Mouse (Mus musculus): ENCODE measurements at regions not wholly inside any gene's neighbourhood (a gene's known extent, or its start where the extent isn't known, plus 50 kb on each side); places are given as distances from the start of the nearest gene placed in this dataset.

DNA sequence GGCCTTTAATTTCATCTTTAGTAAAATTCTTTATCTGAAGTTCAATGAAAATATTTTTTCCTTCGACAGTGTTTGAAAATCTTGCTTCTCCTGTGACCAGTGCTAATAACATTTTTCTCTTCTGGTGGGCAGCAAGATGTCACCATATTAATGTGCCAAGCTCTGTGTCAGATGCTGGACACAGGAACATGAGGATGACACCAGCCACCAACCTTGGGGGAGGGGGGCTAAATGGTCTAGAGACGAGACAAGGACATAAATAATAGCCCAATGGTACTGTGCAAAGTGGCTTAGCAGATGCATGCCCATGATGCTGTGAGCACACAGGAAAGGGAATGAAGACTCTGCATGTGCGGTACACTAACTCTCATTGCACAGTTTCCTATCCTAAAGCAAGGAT, 373.8 kb downstream of the Nuf2 start:
- no peak for DNase-seq (ENCODE audit: extremely low spot score, low spot score)

DNA sequence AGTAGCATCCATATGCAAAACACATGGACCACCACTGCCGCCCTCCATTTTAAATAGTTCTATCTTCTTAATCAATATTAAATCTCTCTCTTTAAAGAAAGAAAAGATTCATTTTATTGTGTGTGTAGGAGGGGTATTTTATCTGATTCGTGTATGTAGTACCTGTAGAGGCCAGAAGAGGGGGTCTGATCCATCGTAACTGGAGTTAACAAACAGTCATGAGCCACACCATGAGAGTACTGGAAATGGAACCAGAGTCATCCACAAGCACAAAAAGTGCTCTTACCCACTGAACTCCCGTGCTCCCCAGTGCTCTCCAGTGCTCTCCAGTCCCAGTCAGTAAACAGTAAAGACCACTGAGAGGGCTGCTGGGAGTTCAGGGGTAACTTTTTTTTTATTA, 374.4 kb downstream of the Nuf2 start:
- DNase-seq (ENCODE audit: extremely low spot score, low spot score), result no peak

DNA sequence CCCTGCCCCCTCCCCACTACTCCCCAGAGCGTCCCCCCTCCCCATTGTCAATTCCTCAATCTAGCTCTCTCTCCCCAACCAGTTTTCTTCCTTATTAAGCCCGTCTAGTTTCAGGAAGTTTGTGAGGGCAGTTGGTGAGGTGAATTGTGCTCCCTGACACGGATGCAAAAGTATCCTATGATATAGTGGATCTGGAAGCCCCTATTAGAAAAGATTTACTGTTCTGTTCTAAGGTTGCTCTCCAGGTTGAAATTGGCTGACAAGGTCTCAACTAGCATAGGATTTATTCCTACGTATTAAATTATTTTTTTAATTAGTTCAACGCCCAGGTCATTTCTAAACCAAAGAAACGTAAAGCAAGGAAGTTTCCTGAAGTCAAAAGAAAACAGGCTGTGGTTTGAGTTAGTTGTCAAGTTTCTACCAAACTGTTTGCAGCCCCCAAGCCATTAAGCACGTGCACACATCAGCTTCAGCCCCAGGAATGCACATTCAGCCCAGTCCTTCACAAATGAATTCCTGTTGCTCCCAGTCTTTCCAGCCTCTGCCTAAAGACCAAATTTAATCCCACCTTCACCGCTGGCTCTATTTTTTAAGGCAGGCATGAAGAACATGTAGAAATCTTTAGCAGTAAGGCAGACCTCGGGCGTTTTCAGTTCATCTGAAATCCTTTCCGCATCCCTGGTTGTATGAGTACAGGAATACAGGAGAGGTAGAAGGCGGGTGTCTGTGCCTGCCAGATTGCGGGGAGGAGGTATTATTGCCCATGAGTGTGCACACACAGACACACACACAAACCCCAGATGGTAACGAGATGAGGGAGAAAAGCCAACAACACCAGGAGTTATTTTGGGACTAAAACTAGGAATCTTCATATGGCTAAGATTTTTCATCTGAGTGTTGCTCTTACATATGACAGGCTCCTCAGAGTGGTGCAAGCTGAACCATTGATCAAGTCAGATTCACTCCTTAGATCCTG, 375.5 kb downstream of the Nuf2 start:
- no peak for DNase-seq (ENCODE audit: extremely low spot score, low spot score)

DNA sequence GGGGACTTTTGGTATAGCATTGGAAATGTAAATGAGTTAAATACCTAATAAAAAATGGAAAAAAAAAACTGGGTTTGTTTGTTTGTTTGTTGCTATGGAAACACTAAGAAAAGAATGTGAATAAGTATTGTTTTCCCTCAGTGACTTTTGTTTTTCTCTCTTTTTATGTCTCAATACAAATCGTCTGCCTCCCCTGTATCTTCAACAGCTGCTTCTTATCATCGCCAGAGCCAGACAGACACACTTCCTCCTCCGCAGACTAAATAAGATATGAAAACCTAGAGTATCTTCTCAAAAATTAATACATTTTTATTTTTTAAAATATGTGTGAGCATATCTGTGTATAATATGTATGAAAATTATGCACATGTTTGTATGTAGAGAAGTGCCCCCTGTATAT, 389.0 kb downstream of the Nuf2 start:
- DNase-seq (ENCODE audit: extremely low spot score, low spot score), result no peak

DNA sequence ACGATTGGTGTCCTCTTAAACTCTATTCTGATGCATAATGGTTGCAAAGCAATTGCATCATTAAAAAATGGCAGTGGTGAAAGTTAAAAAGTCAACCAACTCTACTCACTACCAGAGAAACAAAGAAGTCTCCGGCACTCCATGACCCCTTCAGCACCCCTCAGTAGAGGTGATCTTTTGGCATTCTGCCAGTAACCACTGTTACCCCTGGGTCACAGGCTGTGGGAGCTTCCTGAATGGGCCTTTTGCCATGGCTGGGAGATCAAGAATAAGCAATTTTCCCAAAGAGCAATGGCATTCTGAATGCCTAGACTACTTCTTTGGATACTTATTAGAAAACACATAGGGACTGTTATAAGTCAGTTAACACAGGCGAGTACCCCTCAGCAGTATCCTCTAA, 391.2 kb downstream of the Nuf2 start:
- no peak for DNase-seq (ENCODE audit: extremely low spot score, low spot score)

DNA sequence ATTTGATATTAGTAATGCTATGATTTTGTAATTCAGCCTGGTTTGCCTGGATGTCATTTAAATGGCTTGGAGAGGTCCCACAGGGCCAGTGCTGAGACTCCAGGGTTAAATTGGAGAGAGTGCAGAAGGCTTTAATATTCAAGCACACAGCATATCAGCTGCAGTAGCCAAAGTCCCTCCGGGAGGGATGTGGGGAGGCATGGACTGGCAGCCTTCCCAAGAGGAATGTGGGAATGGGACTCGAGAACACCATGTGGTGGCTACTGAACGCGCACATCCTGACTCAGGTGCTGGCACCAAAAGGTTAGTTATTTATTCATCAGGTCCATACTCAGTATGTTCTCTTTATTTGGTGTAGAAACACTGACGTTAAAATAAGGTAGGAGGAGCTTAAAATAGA, 391.8 kb downstream of the Nuf2 start:
- no peak for DNase-seq (ENCODE audit: extremely low spot score, low spot score)

DNA sequence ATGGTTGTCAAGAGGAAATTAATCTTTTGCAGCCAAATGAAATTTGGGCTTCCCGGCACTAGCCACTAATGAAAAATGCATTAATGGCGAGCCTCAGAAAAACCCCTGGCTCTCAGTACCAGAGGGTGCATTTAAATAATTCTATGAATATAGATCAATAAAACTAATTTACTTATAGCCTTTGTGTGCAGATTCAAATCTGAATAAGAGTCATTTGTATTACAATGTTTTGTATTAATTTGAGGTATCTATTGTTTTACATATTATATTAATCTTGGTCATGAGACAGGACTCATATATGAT, 392.1 kb downstream of the Nuf2 start:
- DNase-seq (ENCODE audit: extremely low spot score, low spot score), result no peak

DNA sequence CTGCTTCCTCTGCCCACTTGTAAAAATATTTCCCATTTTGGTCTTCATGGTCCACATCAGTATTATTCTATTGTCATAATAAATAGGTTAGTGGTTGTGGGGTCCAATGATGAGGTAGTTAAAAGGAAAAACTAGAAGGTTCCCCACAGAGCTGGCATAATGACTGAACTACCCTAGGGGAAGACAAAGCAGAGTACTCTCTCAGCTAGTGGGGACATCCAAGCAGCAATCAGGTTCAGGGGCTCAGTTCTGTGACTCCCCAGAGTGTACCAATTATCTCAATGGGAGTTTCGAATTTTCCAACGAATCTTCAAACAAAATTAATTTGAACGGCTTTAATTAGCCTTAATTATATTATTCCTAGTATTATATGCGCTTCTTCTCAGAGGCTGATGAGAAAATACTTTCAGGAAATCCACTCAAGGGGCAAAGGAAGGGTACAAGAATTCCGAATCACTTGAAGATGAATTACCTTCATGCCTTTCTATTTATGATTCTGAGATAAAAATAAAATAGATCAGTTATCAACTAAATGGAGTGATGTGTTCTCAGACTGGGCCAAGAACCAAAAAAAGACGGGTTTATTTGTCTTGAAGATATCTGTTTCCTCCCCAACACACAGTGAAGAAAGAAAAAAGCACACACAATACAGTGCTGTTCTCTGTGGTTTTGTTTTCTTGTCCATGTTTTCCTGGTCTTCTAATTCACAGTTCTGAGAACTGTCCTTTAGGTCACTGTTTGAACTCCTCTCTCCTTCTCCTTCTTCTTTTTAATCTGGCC, 392.7 kb downstream of the Nuf2 start:
- DNase-seq (ENCODE audit: extremely low spot score, low spot score), result no peak

DNA sequence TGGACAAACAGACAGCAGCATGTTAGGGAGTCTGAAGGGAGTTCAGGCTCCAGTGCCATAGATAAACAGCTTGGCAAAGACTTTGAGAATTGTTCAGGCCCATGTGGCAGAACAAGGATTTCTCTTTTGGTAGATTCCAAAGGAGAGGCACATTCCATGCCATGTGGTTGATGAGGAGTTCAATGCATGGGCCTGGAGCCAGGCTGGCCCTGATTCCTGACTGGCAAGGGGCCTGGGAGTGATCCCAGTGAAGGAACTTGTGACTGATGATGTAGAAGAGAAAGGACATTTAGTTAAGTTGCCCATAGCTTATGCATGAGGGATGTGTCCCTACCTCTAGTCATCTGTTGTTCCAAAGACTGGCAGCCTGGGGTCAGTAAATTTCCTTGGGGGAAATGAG, 395.7 kb downstream of the Nuf2 start:
- no peak for DNase-seq (ENCODE audit: extremely low spot score, low spot score)

DNA sequence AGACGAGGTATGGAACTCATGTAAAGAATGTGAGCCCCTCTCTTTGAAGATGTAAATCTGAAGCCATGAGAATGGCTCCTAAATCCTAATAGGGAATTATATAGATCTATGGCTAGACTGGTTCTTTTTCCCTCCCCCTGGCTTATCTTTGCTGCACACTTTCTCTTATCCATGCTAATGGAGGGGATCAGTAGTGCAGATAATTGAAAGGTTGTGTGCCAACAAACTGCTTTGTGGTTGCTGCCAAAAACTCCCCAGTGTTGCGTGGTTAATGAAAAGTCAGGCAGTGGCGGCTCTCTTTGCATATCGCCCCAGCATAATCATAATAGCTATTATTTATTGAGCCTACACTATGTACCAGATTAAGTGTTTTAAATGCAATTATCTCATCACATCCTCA, 427.6 kb downstream of the Nuf2 start:
- DNase-seq (ENCODE audit: extremely low spot score, low spot score), result no peak

DNA sequence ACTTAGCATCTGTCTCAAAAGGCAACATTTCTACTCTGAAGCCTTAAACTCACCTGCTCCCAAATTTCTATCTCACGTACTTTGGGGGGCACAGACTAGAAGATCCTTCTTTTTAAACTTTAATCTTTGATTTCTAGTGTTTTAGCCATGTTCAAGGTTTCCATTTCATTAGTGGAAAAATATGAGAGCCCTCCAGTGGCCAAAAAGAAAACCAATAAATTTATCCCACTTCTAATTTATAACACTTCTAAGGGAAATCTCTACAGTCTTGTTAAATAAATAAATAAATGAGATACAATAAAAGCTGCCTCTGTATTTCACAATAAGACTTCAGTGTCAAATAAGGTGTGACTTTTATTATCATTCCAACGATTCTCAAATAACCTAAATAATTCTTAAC, 428.2 kb downstream of the Nuf2 start:
- no peak for DNase-seq (ENCODE audit: extremely low spot score, low spot score)

DNA sequence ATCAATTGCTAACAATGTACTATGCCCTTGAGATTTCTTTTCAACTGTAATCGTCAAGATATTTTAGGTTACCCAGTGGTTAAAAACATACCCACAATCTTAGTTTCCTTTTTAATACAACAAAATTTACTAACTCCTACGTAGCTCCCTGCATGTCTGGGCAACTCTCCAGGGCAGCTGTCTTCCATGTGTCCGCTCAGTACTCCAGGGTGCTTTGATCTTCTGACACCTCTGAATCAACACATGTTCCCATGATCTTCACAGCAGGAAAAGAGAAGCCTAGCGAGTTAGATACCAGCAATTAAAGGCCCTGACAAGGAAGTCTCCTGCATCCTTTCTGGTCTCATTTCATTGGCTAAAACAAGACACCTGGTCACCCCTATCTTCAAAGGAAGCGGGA, 432.0 kb downstream of the Nuf2 start:
- no peak for DNase-seq (ENCODE audit: extremely low spot score, low spot score)

DNA sequence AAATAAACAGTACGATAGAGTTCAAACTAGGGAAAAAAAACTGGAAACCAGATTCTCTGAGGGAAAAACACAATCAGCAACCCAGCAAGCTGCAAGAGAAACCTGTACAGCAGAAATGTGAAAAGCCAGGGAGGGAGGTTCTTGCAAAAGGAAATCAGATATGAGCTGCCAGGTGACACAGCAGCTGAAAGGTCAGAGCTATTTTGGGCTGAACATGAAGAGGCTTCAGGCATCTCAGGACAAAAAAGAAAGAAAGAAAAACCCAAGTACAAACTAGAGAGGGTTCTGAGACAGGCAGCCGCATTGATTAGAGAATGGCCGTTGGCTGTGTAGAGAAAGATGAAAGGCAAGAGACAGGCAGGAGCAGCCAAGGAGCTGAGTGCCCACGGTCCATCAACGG, 434.5 kb downstream of the Nuf2 start:
- DNase-seq (ENCODE audit: extremely low spot score, low spot score), result no peak

DNA sequence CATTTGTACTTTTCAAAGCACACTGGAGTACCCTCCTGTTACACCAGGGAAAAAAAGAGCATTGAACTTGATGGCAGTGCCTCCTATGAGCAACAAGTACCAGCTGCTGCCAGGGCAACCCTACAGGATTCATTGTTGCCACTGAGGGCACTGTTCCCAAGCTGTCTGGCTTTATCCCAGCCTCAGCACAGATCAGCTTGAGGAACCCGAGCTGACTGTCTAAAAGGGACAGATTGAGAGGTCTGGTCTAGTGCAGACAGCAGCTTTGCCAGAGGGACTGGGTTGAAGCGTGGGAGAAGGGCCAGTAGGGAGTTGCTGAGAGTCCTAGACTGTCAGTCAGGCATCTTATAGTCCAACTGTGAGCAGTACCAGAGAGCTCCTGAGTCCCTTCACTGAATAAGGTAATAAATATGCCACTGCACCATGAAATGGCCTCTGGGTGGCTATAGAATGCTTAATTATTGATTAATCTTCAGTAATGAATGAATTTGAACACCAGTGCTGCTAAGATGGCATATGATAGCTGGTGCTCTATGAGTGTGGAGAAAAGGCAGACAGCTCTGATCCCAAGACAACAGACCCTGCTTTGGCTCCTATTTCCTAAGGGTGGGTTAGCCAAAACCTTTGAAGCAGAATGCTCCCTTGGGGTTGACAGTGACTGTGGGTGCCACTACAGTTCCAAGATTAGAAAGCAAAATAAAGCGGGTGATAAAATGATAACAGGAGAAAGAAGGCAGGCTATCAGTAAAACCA, 437.5 kb downstream of the Nuf2 start:
- DNase-seq (ENCODE audit: extremely low spot score, low spot score), result no peak

DNA sequence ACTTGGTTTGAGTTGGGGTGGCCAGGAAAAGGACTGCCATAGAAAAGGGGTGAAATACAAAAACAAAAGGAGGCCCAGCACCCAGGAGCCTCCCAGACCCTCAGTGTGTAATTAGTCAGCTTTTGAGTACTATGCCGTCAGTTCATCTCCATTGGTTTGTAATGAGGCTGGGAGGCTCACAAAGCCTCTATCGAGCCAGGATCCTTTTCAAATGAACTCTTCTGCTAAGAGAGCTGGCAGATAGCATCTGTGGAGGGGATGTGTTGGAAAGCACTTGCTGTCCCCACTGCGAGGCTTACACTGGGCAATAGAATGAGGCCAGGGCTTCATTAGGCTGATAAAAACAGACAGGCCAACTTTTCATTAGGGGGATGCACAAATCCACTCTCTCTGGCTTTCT, 445.2 kb downstream of the Nuf2 start:
- DNase-seq (ENCODE audit: extremely low spot score, low spot score), result no peak

DNA sequence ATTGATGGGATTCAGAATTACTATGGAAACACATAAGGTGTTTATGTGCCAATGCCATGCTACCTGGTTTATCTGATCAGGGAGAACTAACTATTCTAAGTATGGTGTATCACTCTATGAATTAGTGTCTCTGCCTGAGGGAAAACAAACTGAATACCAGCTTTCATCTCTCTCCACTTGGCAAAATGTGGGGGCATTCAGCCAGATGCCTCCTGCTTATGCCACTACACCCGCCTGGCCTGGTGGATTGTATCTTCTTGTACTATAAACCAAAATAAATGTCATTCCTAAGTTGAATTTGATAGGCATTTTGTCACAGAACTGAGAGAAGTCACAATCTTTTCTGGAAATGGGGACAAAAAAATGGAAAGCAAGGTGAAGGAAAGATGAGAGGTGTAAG, 450.6 kb downstream of the Nuf2 start:
- DNase-seq (ENCODE audit: extremely low spot score, low spot score), result no peak

DNA sequence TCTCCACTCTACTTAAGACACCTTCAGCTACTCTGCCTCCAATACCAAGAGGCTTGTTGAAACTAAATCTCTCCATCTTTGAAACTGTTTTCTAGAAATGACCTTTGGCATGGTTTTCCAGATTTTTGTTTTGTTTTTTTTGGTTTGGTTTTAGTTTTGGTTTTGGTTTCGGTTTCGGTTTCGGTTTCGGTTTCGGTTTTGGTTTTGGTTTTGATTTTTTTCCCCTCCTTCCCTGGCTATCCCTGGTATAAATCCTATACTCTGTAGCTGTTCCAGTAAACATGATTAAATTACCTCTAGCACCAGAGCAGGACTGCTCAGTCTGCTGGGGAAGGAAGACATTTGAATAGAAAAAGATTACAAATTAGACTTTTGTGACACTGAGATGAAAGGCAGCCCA, 454.0 kb downstream of the Nuf2 start:
- no peak for DNase-seq (ENCODE audit: extremely low spot score, low spot score)

DNA sequence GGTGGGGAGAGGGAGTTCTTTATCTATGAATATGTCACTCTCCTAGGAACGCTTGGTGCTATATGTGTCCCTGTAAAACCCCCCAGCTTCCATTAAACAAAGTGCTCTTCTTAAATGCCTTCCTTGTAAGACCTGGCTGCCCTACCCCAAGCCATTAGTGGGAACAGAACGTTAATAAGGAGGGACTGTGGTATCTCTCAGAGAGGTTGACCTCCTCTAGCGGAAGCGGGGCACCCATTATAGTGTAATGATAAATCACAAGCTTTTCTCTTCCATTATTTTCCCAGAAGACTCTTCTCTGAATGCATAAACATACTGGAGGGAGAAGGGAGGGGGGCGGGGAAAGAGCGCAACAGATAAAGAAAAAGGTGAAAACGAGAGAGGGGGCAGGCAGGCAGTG, 455.3 kb downstream of the Nuf2 start:
- no peak for DNase-seq (ENCODE audit: extremely low spot score, low spot score)

DNA sequence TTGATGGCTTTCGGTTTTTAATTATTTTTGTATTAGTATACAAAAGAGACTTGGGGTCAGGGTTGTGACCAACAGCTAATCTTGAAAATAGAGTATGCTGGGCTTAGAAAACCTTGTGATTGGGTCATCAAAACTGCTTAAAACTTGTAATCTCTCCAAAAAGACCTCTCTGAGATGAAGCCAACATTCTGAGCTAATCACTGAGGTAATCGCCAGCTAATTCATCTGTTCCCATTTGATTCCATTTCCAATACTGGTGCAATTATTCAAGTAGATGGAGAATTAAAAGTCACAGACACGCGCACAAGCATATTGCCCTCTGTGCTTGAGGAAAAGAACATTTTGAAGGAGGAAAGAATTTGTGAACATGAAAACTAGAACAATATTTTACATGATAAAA, 459.9 kb downstream of the Nuf2 start:
- no peak for DNase-seq (ENCODE audit: extremely low spot score, low spot score)

DNA sequence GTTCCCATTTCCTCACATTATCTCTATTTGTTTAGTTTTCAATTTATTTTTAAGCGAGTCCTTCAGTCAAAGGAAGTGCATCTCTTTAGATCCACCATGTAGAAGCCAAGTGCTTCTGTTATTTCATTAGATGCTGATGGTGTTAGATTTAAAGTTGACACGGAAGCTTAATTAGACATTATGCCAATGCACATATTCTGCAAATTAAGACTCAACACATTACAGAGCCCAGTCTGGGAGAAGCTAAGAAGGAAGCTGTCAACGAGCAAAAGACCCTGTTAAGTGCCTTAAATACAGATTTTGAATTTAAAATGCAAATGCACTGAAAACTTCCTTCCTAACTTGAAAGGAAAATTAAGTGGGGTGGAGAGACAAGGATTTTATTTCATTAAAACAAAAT, 461.6 kb downstream of the Nuf2 start:
- DNase-seq (ENCODE audit: extremely low spot score, low spot score), result no peak

DNA sequence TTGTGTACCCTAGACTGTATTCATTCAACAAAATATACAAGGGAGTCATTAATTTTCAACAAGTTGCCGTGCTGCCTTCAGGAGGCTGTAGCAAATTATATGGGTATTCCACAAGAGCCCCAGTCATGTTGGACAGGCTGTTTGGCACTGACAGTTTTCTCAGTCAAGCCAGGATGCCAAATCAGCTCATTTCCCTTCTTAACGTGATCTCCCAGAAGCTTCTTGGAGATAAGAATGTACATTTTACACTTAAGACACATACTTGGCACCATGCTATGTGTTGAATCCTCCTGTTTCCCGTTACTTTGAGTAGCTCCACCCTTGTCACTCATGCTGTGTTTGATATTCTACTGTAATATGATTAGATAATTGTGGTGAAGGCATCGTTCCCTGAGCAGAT, 464.5 kb downstream of the Nuf2 start:
- no peak for DNase-seq (ENCODE audit: extremely low spot score, low spot score)

DNA sequence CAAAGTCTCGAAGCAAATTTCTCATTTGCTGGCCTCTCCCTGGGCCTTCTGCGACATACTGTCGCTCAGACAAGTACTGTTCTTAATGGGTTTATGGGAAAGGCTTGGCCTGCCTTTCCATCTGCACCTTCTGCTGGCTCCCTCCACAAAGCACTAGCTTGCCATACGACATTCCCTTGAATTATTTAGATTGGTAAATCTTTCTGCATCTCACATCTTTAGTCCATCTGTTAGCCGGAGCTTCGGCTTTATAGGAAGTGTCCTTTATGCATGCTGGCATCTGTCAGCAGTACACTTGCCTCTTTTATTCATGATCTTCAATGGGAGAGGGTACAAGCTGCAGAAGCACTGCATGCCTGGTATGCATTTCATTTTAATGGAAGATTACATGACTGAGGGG, 470.6 kb downstream of the Nuf2 start:
- no peak for DNase-seq (ENCODE audit: extremely low spot score, low spot score)
